Mouse (Mus musculus) MEL (cell line): ENCODE data around the gene Pcgf5. TPM values are rescaled to one million over a fixed set of nuclear protein-coding genes. Genes with fewer than 3 reads are reported as not detected.

Source experiments
- DNase-seq: peaks from one replicate; pipeline ENCODE4 v3.0.0; 2011; ENCODE audit warnings: low read depth, low spot score
- H3K27ac ChIP-seq: 2 replicates; pipeline ENCODE4 v1.5.1; 2012; ENCODE audit warnings: low read depth, mild to moderate bottlenecking, control low read depth, low read length, moderate library complexity; ENCODE audit not compliant: control insufficient read depth
- H3K27me3 ChIP-seq, 2 experiments: fragments of 150-350 bp in 1 of 2; sonication (generic) in 1 of 2; 2 replicates each; pipeline ENCODE4 v1.6.1; 2012; ENCODE audit warnings: low read length in 2 of 2, mild to moderate bottlenecking in 2 of 2, improper control_type of control experiment in 1 of 2, moderate library complexity in 1 of 2; ENCODE audit not compliant: insufficient read depth in 2 of 2, control insufficient read depth in 1 of 2
- H3K36me3 ChIP-seq, 2 experiments: 2 replicates each; pipeline ENCODE4 v1.6.1; 2012 to 2014; ENCODE audit warnings: low read length in 2 of 2, improper control_type of control experiment in 1 of 2, inconsistent platforms in 1 of 2, mild to moderate bottlenecking in 1 of 2; ENCODE audit not compliant: insufficient read depth in 2 of 2, control insufficient read depth in 1 of 2
- H3K4me1 ChIP-seq, 2 experiments: fragments of 150-350 bp in 1 of 2; sonication (generic) in 1 of 2; 2 replicates each; pipeline ENCODE4 v1.6.1; 2012; ENCODE audit warnings: low read length in 2 of 2, improper control_type of control experiment in 1 of 2, mild to moderate bottlenecking in 1 of 2; ENCODE audit not compliant: insufficient read depth in 2 of 2, control insufficient read depth in 1 of 2
- H3K4me3 ChIP-seq, 2 experiments: fragments of 150-350 bp in 1 of 2; sonication (generic) in 1 of 2; 2 replicates each; pipeline ENCODE4 v1.5.1; 2012; ENCODE audit warnings: low read depth in 2 of 2, low read length in 2 of 2, mild to moderate bottlenecking in 2 of 2, moderate library complexity in 2 of 2, control low read depth in 1 of 2, improper control_type of control experiment in 1 of 2; ENCODE audit not compliant: control insufficient read depth in 1 of 2, insufficient read depth in 1 of 2
- H3K79me2 ChIP-seq: 2 replicates; pipeline ENCODE4 v1.6.1; 2012; ENCODE audit warnings: mild to moderate bottlenecking, low read length, moderate library complexity; ENCODE audit not compliant: control insufficient read depth, poor library complexity, insufficient read depth
- H3K9ac ChIP-seq: 2 replicates; pipeline ENCODE4 v1.6.1; 2012; ENCODE audit warnings: low read depth, mild to moderate bottlenecking, control low read depth, low read length, moderate library complexity; ENCODE audit not compliant: control insufficient read depth, poor library complexity, severe bottlenecking
- H3K9me3 ChIP-seq: fragments of 150-350 bp; sonication (generic); replicated peaks from 2 replicates; pipeline ENCODE4 v1.6.1; 2012; ENCODE audit warnings: mild to moderate bottlenecking, low read length, improper control_type of control experiment, moderate library complexity; ENCODE audit not compliant: insufficient read depth
- CHD1 ChIP-seq: IDR thresholded peaks from 2 replicates; pipeline ENCODE4 v1.6.1; 2012; ENCODE audit warnings: low read depth, mild to moderate bottlenecking, inconsistent platforms, low read length, improper control_type of control experiment
- CHD2 ChIP-seq: IDR thresholded peaks from 2 replicates; pipeline ENCODE4 v1.6.1; 2011; ENCODE audit warnings: low read length, improper control_type of control experiment
- E2F4 ChIP-seq: IDR thresholded peaks from 2 replicates; pipeline ENCODE4 v1.6.1; 2011; ENCODE audit warnings: low read depth, low read length, improper control_type of control experiment, borderline replicate concordance
- ELF1 ChIP-seq: IDR thresholded peaks from 2 replicates; pipeline ENCODE4 v1.6.1; 2014; ENCODE audit warnings: low read depth, mild to moderate bottlenecking, inconsistent platforms, low read length, improper control_type of control experiment, moderate library complexity
- EP300 ChIP-seq, 2 experiments: IDR thresholded peaks; 2 replicates each; pipeline ENCODE4 v1.6.1; 2011; ENCODE audit warnings: improper control_type of control experiment in 2 of 2, low read length in 2 of 2, low read depth in 1 of 2, mild to moderate bottlenecking in 1 of 2
- ETS1 ChIP-seq: IDR thresholded peaks from 2 replicates; pipeline ENCODE4 v1.6.1; 2012; ENCODE audit warnings: low read depth, mild to moderate bottlenecking, inconsistent platforms, low read length, improper control_type of control experiment, moderate library complexity
- GABPA ChIP-seq: IDR thresholded peaks from 2 replicates; pipeline ENCODE4 v1.6.1; 2012; ENCODE audit warnings: low read depth, mild to moderate bottlenecking, inconsistent platforms, low read length, improper control_type of control experiment, moderate library complexity
- GATA1 ChIP-seq: IDR thresholded peaks from 2 replicates; pipeline ENCODE4 v1.6.1; 2011; ENCODE audit warnings: low read depth, low read length, improper control_type of control experiment
- HCFC1 ChIP-seq: IDR thresholded peaks from 2 replicates; pipeline ENCODE4 v1.6.1; 2012; ENCODE audit warnings: low read depth, mild to moderate bottlenecking, inconsistent platforms, low read length, improper control_type of control experiment, moderate library complexity
- JUND ChIP-seq: IDR thresholded peaks from 2 replicates; pipeline ENCODE4 v1.6.1; 2011; ENCODE audit warnings: low read depth, mild to moderate bottlenecking, improper control_type of control experiment, low read length
- KAT2A ChIP-seq: conservative IDR thresholded peaks from 2 replicates; pipeline ENCODE4 v1.6.1; 2012; ENCODE audit warnings: low read depth, low read length, improper control_type of control experiment, inconsistent platforms
- MAFK ChIP-seq: IDR thresholded peaks from 2 replicates; pipeline ENCODE4 v1.6.1; 2011; ENCODE audit warnings: low read depth, mild to moderate bottlenecking, low read length, improper control_type of control experiment, borderline replicate concordance
- MAZ ChIP-seq: IDR thresholded peaks from 2 replicates; pipeline ENCODE4 v1.6.1; 2012; ENCODE audit warnings: low read depth, mild to moderate bottlenecking, inconsistent platforms, low read length, improper control_type of control experiment
- MEF2A ChIP-seq: IDR thresholded peaks from 2 replicates; pipeline ENCODE4 v1.6.1; 2014; ENCODE audit warnings: low read depth, mild to moderate bottlenecking, inconsistent platforms, low read length, improper control_type of control experiment; ENCODE audit not compliant: poor library complexity, insufficient replicate concordance, severe bottlenecking; ENCODE audit errors: extremely low read depth
- MYB ChIP-seq: IDR thresholded peaks from 2 replicates; pipeline ENCODE4 v1.6.1; 2011; ENCODE audit warnings: mild to moderate bottlenecking, low read depth, low read length, improper control_type of control experiment
- POLR2AphosphoS2 ChIP-seq: IDR thresholded peaks from 2 replicates; pipeline ENCODE4 v1.6.1; 2011; ENCODE audit warnings: low read length, improper control_type of control experiment
- RAD21 ChIP-seq: IDR thresholded peaks from 2 replicates; pipeline ENCODE4 v1.6.1; 2011; ENCODE audit warnings: mild to moderate bottlenecking, low read depth, low read length, improper control_type of control experiment
- SIN3A ChIP-seq: IDR thresholded peaks from 2 replicates; pipeline ENCODE4 v1.6.1; 2012; ENCODE audit warnings: low read length, improper control_type of control experiment, inconsistent platforms
- SMC3 ChIP-seq: IDR thresholded peaks from 2 replicates; pipeline ENCODE4 v1.6.1; 2011; ENCODE audit warnings: low read depth, low read length, improper control_type of control experiment
- TAL1 ChIP-seq: IDR thresholded peaks from 2 replicates; pipeline ENCODE4 v1.6.1; 2012; ENCODE audit warnings: mild to moderate bottlenecking, inconsistent platforms, low read length, moderate library complexity, mixed read lengths
- TCF12 ChIP-seq: IDR thresholded peaks from 2 replicates; pipeline ENCODE4 v1.6.1; 2014; ENCODE audit warnings: low read depth, mild to moderate bottlenecking, inconsistent platforms, low read length, improper control_type of control experiment, moderate library complexity
- USF1 ChIP-seq: IDR thresholded peaks from 2 replicates; pipeline ENCODE4 v1.6.1; 2014; ENCODE audit warnings: low read depth, mild to moderate bottlenecking, inconsistent platforms, low read length, improper control_type of control experiment, moderate library complexity
- ZKSCAN1 ChIP-seq: IDR thresholded peaks from 2 replicates; pipeline ENCODE4 v1.6.1; 2012; ENCODE audit warnings: low read depth, mild to moderate bottlenecking, inconsistent platforms, low read length, improper control_type of control experiment, moderate library complexity
- polyA plus RNA-seq, 2 experiments: library from polyadenylated mRNA; stranded (reverse) in 1 of 2; unstranded in 1 of 2; fragments of >175 nt in 1 of 2; fragments of >200 nt in 1 of 2; gene quantifications; 2 replicates each; pipeline versions ENCODE4 v1.2.1 to v1.2.4; 2012; ENCODE audit warnings: low replicate concordance in 2 of 2, low read depth in 1 of 2; ENCODE audit not compliant: insufficient read length in 2 of 2, insufficient read depth in 1 of 2, missing spikeins in 1 of 2
- total RNA-seq: library from RNA; depleted of rRNA; stranded (reverse); fragments of 300-350 nt; gene quantifications from 2 replicates; pipeline ENCODE4 v1.2.3, GENCODE M21; 2012

Gene Pcgf5
- total and polyA plus RNA-seq, 3 experiments: 10.0 to 23.2 TPM; not detected in 1

DNA sequence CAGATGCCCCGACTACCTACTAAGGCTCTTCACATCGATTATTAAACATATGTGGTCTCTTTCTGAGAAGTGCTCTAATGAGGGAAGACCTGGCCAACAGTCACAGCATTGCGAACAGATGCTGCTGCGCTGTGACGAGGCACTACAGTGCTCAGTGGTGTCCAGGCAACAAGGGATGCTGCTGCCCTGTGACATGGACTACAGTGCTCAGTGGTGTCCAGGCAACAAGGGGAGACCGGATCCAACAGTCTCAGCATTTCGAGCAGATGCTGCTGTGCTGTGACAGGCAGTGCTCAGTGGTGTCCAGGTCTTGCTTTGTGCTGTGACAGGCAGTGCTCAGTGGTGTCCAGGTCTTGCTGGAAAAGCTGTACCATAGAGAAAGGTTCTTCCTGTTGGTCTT lies 29.6 kb downstream of the Pcgf5 start:
- TF ChIP-seq ELF1 (no peak), GATA1 (no peak), CHD1 (no peak), ZKSCAN1 (no peak), USF1 (no peak), SIN3A (no peak), TAL1 (no peak), JUND (no peak), KAT2A (no peak), HCFC1 (no peak), SMC3 (no peak), TCF12 (no peak), CHD2 (no peak), MEF2A (no peak), ETS1 (no peak), MAFK (no peak), EP300 (IDR thresholded peaks at IDR 0.05; ENCODE audit: low read depth in 1 of 2, low read length in 2 of 2) (no peak), GABPA (no peak), RAD21 (no peak), MAZ (no peak)
- no peak for DNase-seq
- no peaks in the 10 kb centered on the region for H3K27me3 ChIP-seq
- no peaks in the 10 kb centered on the region for H3K36me3 ChIP-seq
- H3K79me2 ChIP-seq: no peaks in the 10 kb centered on the region
- no peak overlapping the region for H3K4me3 ChIP-seq
- no peak overlapping the region for H3K27ac ChIP-seq
- no peak overlapping the region for H3K9ac ChIP-seq
- no peaks in the 10 kb centered on the region for H3K4me1 ChIP-seq
- H3K9me3 ChIP-seq: no peaks in the 10 kb centered on the region

DNA sequence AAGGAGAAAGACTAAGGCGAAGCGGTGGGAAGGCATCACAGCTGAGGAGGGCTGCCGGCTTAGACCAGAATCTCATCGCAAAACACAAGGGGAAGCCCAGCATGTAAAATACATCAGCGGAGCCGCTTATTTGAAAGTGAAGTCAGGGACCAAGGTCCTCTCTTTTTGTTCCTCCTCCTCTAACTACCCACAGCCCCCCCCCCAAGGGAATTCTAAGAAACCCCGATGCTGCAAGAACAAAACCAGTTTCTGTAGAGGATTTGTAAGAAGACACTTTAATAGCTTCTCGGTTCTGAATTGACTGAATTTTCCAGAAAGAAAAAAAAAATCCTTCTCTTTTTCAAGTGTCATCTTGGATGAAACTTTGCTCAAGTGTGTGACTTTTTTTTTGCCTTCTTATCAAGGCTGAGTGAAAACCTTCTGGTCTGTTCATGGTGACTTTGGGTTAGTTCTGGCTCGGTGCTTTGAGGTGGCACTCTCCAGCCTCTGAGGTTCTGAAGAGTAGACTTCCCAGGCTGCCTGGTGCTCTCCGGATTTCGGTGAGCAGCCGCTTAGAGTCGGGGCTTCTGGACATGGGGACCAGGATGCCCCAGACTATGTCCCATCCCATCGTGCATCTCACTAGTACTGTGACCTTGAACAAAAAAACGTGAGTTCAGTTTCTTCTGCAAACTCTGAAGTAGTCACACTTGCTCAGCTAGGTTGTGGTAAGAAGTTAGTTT lies 30.6 kb downstream of the Pcgf5 start:
- H3K36me3 ChIP-seq: no peaks in the 10 kb centered on the region
- H3K27ac ChIP-seq: no peak overlapping the region
- no peak overlapping the region for H3K4me3 ChIP-seq
- no peaks in the 10 kb centered on the region for H3K79me2 ChIP-seq
- H3K9ac ChIP-seq: no peak overlapping the region
- no peak for DNase-seq
- H3K27me3 ChIP-seq: no peaks in the 10 kb centered on the region
- TF ChIP-seq TAL1 (no peak), MYB (no peak), GATA1 (no peak), JUND (no peak), E2F4 (no peak), POLR2AphosphoS2 (no peak), SMC3 (no peak)
- H3K4me1 ChIP-seq: no peaks in the 10 kb centered on the region
- no peaks in the 10 kb centered on the region for H3K9me3 ChIP-seq
